Mouse (Mus musculus) ovary, postnatal 14 days (tissue): ENCODE results near the gene Nhsl1.

Experiments used
- DNase-seq: peaks from one replicate; pipeline ENCODE4 v3.0.0; 2022; ENCODE audit warnings: low spot score

The Nhsl1 gene

DNA sequence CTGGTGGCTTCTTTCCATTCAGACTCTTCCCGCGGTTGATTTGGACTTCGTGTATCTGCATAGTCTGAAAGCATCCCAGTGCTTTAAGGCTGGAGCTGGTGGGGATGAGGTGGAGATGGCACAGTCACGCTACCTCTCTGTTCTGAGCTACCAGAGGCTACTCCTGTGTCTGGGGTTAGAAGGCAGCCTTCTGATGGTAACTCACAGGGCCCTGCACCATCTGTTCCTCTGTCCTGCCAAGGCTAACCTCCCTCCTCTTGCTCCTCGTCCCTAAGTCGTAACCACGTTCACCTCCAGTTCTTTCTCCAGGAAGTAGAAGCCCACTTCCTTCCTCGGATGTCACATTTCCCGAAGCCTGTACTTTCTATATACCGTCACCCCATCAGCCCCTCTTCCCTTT lies 171.2 kb downstream of the Nhsl1 start:
- no peak for DNase-seq

DNA sequence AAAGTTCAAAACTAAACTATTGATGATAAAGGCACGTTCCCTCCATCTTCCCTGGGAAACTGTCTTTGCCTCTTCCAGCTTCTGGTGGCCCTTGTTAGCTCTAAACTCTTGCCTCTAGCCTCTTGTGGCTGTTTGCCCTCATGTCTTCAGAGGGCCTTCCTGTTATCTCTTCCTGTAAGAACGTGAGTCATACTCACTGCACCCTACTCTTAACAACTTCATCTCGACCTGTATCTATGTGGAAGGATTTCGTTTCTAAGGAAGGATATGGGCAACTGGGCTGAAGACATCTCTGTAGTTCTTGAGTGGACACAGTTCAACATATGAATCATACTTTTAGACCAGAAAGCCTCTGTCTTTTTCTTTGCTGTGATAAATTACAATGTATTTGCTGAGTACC lies 173.2 kb downstream of the Nhsl1 start:
- no peak for DNase-seq

DNA sequence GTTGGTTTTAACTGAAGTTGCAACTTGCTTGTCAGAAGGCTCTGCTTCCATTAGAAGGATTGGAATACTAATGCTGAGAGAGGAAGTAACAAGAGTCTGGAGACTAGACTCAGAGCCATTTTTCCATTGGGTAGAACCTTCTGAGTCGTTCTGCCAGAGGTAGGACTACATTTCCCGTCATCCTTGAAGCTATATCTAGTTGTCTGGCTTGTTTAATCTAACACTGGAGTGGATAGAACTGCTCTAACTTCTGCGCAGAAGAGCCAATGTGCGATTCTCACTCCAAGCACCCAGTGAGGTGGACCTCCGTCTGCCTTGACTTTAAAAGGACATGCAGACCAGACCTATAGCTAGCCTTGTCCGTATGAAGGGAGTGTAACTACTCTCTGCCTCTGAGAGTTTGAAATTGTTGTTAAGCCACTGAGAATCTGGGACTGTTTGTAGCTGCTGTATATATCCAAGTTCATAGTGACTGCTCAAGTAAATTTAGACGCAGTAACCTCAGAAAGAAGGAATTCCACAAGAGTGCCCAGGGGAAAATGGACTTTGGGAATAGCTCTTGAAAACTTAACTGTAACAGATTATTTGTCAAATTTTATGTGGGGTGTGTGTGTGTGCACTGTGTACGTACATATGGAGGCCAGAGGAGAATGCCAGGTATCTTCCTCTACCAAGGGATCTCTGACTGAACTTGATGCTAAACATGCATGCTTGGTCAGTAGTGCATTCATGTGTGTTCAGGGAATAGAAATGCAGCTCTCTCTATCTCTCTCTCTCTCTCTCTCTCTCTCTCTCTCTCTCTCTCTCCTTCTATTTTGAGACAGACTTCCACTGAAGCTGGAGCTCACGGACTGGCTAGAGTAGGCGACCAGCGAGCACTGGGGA lies 174.5 kb downstream of the Nhsl1 start:
- DNase-seq = no peak

DNA sequence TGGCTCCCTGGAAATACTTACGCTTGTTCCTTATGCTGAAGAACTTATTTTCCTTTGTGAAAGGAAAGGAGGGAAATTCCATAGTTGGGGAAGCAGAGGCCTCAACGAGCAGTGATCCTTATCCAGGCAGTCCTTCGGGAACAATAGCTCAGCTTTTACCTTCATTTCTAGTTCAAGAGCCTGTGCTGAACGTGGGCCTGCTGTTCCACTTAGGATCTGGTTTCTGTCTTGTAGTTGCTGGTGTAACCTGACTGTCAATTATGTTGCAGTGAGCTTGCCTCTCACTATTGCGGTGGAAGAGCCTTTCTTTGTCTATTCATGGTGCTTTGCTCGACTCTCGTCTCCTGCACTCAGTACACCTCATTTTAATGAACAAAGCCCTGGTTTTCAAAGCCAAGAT lies 175.5 kb downstream of the Nhsl1 start:
- DNase-seq = no peak

DNA sequence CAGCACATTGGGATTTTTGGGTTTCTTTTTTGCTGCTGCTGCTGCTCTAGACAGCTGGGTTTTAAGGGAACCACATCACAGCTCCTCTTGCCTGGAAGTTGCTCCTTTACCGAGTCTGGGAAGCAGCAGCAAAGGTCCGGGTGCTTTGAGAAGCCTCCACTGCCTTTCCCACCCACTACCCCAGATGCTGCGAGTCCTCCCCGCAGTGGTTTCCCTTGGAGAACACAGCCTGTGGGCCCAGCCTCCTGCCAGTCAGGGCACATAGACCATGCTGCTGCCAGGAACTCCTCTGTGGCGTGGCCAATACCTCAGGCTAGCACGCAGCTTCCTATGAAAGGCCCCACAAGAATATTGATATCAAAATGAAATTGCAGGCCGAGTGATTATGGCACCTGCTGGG lies 178.3 kb downstream of the Nhsl1 start:
- DNase-seq = no peak

DNA sequence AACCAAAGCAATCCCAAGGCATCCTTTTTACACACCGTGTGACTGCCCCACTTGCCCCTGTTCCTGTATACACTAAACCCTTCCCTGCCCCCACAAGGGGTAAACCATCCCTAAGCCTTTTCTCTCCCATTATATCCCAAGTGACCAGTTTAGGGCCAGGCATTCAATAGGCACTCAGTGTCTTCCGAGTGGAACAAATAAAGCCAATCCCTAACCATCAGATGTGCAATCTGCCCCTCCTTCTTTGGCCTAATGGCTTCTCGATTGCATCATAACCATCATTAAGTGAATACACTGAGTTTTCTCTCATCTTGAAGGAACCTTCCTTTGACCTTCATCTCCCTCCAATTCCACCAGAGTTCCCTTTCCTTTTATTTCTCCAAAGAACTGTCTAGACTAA lies 183.2 kb downstream of the Nhsl1 start:
- DNase-seq = no peak

DNA sequence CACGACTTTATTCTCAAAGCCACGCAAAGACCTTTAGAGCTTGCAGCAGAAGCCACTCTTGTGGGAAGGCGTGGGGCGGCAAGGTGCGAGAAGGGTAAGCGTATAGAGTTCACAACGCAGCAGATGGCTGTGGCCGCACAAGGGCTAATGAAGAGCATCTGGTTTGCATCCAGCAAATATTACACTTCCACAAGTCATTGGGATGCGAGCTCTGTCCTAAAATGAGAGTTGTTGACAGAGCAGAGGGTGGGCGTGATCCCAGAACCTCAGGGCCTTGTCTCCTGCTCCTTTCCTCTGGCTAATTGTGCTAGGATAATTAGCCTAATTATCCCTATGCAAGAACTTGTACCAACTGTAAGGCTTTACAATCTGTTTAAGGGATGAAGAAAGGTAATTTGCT lies 186.9 kb downstream of the Nhsl1 start:
- DNase-seq = no peak

DNA sequence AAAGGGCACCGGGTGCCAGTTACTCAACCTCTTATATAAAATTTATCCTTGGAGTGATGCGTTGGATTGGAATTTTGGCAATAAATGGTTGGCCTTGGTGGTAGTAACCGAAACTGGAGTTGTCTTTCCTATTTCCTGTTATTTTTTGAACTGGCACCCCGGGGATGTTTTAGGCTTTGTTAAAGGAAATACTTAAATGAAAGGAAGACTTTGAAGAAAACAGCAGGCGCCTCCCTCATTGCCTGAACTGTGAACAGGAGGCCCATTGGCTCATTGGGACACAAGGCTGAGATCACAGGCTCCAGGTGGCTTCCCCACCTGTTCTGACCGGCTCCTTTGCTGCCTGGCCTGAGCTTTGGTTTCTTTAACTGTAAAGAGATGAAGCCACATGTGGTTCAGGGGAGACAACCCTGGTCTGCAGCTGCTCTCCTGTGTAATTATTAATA lies 187.7 kb downstream of the Nhsl1 start:
- no peak for DNase-seq

DNA sequence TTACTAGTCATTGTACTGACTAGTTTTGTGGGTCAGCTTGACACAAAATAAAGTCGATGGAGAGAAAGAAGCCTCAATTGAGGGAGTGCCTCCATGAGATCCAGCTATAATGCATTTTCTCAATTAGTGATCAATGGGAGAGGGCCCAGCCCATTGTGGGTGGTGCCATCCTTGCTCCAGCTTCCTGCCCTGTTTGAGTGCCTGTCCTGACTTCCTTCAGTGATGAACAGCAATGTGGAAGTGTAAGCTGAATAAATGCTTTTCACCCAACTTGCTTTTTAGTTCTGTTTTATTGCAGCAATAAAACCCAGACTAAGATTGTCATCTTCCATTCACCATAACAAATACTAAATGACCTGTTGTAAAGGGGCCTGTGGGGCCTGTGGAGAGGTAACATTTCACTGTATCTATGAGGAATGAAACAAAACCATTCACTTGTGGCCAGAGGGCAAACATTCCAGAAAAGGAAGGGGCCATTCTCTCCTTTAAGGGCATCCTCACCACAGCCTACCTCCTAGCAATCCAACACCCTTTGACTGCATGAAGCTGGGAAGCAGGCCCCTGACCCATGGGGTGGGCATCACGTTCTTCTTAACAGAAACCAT lies 189.2 kb downstream of the Nhsl1 start:
- no peak for DNase-seq

DNA sequence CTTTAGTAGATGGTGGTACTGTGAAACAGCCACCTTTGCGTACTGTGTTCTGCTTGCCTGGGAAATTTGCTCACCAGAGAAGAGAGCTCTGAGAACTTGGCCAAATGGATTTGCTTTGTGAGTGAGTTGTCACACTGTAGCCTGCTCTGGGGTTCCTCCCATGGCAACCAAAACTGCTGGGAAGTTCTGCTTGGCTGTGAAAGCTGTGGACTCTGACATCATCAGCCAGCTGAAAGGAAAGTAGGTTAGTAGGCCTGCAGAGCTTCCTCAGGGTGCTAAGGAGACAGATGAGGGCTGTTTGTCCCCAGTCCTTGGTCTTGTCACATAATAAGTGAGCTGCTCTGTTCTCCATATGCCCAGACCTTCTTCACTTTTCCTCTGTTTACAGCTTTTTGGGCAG lies 189.8 kb downstream of the Nhsl1 start:
- DNase-seq = no peak

DNA sequence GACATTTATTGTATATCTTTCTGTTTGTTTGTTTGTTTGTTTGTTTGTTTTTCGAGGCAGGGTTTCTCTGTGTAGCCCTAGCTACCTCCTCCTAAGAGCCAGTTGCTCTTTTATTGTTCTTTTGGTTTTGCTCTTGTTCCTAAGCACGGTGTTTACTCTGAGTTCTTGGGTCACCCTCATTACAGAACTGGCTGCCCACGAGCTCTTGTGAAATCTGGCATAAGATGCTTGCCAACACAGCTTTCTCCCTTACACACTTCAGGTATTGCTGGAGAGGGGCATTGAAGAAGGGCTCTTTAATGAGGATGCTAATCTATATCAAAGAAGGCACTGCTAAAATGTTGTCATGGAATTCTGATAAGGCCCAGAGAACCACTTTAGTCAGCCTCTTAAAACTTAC lies 191.9 kb downstream of the Nhsl1 start:
- DNase-seq = no peak

DNA sequence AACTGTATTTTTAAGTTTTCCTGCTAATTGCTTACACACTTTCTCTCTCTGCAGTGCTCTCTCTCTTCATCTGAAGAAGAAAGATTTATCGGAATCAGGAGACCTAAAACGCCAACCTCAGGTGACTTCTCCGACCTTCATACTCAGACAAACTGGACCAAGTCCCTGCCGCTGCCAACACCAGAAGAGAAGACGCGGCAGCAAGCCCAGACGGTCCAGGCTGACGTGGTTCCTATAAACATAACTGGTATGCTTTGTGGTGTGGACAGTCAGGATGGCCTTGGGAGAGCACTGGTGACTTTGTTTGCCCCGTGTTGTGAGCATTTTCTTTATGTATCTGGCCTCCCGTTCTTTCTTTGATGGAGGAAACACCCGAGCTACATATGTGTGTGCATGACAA lies 192.7 kb downstream of the Nhsl1 start:
- no peak for DNase-seq

DNA sequence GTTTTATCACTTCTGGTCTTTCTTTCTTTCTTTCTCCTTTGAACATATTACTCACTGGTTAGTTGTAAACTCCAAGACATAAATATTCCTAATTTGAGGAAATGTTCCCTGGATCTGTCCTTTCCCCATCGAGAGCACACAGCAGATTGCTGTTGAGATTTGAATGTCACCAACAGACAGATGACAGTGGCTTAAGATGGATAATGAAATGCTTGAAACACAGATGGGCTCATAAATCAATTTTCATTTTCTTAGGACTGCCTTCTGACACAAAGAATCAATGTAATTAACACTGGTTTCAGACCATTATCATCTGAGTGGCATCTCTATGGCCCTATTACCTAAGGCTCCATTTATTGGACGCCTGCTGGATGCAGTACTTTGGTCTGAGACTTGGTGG lies 203.8 kb downstream of the Nhsl1 start:
- no peak for DNase-seq

DNA sequence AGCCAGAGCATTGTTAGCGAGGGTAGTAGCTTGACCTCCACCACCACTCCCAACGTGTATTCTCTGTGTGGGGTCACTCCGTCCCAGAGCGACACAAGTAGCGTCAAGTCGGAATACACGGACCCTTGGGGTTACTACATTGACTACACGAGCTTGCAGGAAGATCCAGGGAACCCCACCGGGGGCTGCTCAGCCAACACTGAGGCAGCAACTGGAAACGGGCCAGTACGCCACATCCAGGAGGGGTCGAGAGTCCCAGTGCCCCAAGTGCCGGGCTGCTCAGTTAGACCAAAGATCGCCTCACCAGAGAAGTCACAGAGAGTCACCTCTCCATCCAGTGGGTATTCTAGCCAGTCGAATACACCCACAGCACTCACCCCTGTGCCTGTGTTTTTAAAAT lies 206.5 kb downstream of the Nhsl1 start:
- DNase-seq = no peak

DNA sequence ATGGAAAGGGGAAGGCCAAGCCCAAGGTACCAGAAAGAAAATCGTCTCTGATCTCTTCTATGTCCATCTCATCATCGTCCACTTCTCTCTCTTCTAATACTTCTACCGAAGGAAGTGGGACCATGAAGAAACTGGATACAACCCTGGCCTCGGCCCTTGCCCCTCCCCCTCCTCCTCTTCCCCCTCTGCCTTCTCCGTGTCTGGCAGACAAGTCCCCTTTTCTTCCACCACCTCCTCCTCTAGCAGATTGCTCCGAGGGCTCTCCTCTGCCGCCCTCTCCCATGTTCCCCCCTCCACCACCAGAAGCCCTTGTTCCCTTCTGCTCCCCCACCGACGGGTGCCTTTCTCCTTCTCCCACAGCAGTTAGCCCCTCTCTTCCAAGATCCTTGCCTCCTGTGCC lies 206.9 kb downstream of the Nhsl1 start:
- no peak for DNase-seq

DNA sequence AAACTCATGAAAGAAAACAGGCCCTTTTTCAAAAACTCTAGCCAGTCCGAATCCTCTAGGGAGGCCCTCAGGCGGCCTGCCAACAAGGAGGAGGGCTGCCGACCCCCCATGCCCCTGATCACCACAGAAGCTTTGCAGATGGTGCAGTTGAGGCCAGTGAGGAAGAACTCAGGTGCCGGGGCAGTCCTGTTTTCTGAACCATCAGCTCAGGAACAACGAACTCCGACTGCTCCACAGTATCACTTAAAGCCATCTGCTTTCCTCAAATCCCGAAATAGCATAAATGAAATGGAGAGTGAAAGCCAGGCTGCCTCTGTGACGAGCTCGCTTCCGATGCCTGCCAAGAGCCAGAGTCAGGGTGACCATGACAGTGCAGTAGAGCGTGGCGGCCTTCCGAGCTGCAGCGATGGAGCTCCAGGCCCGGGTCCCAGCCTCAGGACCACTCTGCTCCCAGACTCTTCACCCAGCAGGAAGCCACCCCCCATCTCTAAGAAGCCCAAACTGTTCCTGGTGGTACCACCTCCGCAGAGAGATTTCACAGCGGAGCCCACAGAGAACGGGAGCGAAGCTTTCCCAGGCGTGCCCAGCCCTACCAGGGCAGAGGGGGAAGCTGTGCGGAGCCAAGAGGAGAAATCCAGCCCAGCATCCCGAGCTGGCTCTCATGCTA lies 207.5 kb downstream of the Nhsl1 start:
- DNase-seq = no peak

DNA sequence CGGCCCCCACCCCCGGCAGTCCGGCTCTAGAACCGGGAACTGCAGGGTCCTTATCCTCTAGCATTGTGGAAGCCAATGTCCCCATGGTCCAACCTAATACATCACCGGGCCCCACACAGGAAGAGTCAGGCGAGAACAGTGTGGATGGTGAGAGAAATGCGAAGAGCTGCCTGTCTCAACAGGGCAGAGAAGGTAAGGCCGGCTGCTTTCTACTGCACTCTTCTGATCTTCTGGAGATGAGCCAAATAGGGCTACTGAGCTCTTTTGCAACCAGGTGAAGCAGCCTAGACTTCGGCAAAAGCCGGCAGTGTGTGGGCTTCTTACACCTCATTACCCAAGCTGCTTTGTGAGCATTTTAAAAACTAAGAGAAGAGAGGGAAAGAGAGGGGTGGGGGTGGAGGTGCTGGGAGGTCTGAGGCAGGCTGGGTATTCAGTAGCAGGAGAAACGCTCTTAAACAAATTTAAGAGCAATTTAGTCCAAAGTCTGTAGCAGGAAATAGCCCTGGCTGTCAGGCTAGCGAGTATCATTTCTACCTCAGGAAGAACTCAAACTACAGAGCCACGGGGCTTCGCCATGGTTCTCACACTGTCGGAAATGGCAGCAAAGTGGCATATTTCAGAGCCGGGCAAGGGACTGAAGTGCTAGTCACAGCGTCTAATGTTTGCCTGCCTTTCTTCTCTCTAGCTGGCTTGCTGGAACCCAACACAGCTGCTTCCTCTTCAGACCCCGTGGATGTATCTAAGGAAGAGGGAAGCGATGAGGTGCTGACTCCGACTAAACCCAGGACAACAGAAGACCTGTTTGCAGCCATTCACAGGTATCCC lies 208.3 kb downstream of the Nhsl1 start:
- no peak for DNase-seq

DNA sequence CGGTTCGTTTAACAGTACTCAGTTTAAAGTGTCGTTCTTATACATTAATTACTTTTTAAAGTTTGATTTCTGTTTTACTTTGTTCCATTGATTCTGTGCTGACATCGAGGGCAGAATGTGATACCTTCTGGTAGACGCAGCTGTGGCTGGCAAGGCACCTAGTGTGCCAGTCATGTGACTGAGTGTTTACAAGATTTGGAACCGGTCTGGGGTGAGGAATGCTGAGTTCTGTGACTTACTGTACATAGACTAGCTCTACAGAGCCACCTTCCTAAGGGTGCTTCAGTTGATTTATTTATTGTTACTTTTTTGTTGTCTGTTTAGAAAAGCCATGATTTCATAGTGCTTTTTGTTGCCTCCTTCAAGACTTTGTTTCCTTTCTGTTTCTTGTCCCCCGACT lies 209.0 kb downstream of the Nhsl1 start:
- no peak for DNase-seq

DNA sequence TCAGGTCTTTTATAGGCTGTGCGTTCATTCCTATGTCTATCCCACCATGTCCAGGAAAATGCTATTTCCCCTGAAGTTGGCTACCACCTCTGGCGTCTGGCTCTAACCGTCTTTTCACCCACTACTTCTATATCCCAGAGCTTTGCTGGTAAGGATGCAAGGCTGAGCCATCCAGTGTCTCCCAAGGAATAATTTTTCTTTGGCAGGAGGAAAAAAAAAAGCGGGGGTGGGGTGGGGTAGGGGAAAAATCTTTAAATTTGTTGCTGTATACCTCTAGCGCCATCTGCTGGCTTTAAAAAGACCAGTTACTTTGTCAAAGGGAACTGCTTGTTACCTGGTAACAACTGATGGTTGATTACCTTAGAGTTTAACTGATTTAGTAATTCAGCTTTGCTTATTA lies 209.7 kb downstream of the Nhsl1 start:
- no peak for DNase-seq

DNA sequence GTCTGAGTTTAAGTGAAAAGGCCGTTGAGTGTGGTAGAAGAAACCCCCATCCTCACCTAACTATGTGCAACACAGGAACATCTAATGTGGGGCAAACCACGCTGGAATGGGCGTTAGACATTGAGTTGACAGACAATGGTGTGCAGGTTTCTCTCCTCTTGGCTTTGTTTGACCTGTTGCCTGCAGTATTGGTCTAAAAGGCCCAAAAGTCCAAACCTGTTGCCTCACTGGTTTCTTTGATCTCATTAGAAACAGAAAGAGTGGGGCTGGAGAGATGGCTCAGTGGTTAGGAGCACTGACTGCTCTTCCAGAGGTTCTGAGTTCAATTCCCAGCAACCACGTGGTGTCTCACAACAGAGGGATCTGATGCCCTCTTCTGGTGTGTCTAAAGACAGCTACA lies 210.4 kb downstream of the Nhsl1 start:
- DNase-seq = no peak

DNA sequence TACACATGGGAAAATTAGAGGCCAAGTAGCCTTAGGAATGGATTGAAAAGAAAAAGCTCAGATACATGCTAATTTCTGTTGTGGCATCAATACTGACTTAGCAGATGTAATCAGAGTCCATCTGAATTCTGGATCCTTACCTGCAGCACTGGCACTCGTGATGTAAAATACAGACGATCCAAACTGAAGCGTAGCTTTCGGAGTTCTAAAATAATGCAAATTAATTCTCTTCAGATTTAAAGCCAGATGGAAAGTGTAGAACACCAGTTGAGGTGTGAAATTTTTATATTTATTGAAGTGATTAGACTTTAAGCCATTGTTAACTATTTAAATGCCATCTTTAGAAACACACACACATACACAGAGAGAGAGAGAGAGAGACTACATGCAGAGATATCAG lies 211.4 kb downstream of the Nhsl1 start:
- no peak for DNase-seq

DNA sequence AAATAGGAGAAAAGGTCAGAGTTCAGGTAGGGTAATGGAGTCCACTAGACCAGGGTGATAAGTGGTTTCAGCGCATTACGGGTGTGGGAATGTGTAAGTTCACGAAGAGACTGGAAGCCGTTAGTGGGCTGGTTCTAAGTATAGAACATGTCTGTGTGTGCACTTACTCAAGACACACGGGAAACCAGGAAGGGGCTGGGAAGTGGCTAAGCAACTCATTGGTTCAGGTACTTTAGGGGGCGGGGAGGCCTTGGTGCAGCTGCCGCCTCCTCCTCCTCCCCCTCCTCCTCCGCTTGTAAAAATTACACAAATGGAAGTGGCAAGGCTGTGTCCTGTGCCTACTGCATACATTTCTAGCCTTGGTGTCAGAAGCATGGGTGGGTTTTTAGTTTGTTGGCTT lies 213.5 kb downstream of the Nhsl1 start:
- no peak for DNase-seq
